Mouse (Mus musculus): ENCODE measurements at regions not wholly inside any gene's neighbourhood (a gene's known extent, or its start where the extent isn't known, plus 50 kb on each side); places are given as distances from the start of the nearest gene placed in this dataset.

DNA sequence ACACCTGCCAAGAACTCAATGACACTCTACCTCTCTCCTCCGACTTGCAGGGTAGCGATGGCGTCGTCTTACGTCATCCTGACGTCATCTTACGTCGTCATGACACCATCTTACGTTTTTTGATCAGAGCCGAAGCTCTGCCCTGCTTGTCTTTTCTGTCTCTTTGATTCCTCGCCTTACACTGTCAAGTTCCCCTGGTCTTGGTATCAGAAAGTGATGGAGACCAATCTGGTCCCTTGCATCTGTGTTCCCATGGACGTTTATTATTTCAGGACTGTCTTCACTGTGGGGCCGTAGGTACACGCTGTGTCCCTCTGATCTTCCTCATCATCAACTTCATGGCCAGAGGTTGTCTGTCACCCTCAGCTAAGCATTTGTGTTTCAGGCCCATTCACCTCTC is 82.8 kb downstream of the 1700020N01Rik start:
- no peak for TF ChIP-seq CTCF (IDR thresholded peaks at IDR 0.05; ENCODE audit: low read depth)
- TF ChIP-seq EP300 (IDR thresholded peaks at IDR 0.05; ENCODE audit: low read depth): no peak

All from liver, embryonic 14.5 days (tissue).